Mouse (Mus musculus): ENCODE data around the gene Bmpr1b.

DNA sequence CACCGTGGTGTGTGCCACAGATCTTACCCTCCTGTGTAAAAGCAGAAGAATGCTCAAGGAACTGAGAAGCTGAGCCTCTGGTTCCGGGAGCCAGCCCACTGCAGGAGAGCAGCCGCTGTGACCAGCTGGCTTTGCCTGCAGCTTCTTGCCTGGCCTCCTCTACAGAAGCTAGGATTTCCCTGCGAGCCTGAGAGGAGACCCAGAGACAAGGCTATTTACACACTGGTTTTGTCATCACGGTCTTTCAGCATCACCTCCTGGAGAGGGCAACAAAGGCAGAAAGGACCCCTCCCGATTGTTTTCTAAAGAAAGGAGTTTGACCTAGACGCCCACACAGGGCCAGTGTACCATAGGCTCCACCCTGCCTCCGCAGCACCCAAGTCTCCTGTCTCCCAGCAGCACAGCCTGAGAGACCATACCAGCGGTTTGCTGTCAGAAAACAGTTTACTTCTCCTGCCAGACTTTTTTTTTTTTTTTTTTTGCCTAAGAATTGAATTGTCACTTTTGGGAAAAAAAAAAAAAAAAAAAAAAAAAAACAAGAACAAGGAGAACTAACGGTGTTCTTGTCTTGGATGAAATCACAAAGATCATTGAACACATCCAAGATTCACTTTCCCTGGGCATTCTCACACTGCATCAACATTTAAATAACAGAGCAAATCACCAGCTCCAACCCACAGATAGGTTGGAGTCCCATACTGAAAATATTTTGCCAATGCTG, 237.7 kb downstream of the Bmpr1b start:
- TF ChIP-seq CTCF (IDR thresholded peaks at IDR 0.05; ENCODE audit: borderline replicate concordance, control insufficient read depth, extremely low read depth, insufficient read depth, low read length, poor library complexity) (no peak), POLR2A (IDR thresholded peaks at IDR 0.05; ENCODE audit: control insufficient read depth, extremely low read depth, insufficient read depth, low read length, poor library complexity) (no peak)
